Mouse (Mus musculus): Measurements from ENCODE around the gene Hoxc10. TPM values are rescaled to one million over a fixed set of nuclear protein-coding genes. Genes with fewer than 3 reads are reported as not detected.

Hoxc10 gene
- polyA plus RNA-seq, 1 experiment from 2014 or later: not detected

- ATAC-seq: no peak
- peaks cover 88% of the 10 kb centered on the region for H3K27me3 ChIP-seq (replicated peaks; ENCODE audit: insufficient read depth, low read length)
- H3K9ac ChIP-seq (replicated peaks; ENCODE audit: low read depth): no peak overlapping the region
- WGBS: 2% methylated on average over 17 of the region's 17 CpGs
- no peaks in the 10 kb centered on the region for H3K4me1 ChIP-seq (ENCODE audit: insufficient read depth, low read depth, low read length)
- DNase-seq (ENCODE audit: low spot score): no peak
- H3K27ac ChIP-seq (ENCODE audit: low read length): no peak overlapping the region
- H3K36me3 ChIP-seq (ENCODE audit: insufficient read depth, low read length): no peaks in the 10 kb centered on the region
- no peaks in the 10 kb centered on the region for H3K9me3 ChIP-seq (ENCODE audit: low read length)
- no peak overlapping the region for H3K4me2 ChIP-seq (replicated peaks; ENCODE audit: low read depth, low read length)
- TF ChIP-seq CTCF (IDR thresholded peaks at IDR 0.05): no peak
- TF ChIP-seq EP300 (IDR thresholded peaks at IDR 0.05): no peak
- no peak overlapping the region for H3K4me3 ChIP-seq (ENCODE audit: low read depth, low read length)
Measured at GRCm38 (mm10) chr15:103005308-103005707, 38.7 kb downstream of the Hoxc10 start.

- Histone ChIP-seq H3K4me3 (ENCODE audit: low read depth, low read length) (no peak overlapping the region), H3K4me2 (replicated peaks; ENCODE audit: low read depth, low read length) (no peak overlapping the region), H3K9ac (replicated peaks; ENCODE audit: low read depth) (no peak overlapping the region), H3K36me3 (ENCODE audit: insufficient read depth, low read length) (no peaks in the 10 kb centered on the region), H3K27me3 (replicated peaks; ENCODE audit: insufficient read depth, low read length) (peaks cover 88% of the 10 kb centered on the region), H3K27ac (ENCODE audit: low read length) (no peak overlapping the region), H3K9me3 (ENCODE audit: low read length) (no peaks in the 10 kb centered on the region), H3K4me1 (ENCODE audit: insufficient read depth, low read depth, low read length) (no peaks in the 10 kb centered on the region)
- no peak for ATAC-seq
- no peak for DNase-seq (ENCODE audit: low spot score)
- TF ChIP-seq EP300 (IDR thresholded peaks at IDR 0.05) (no peak), CTCF (IDR thresholded peaks at IDR 0.05) (no peak)
- 7% methylated on average over 5 of the region's 5 CpGs for WGBS
Measured at GRCm38 (mm10) chr15:103005797-103006196, 39.2 kb downstream of the Hoxc10 start.

GRCm38 (mm10) chr15:103006326-103006725 is 39.7 kb downstream of the Hoxc10 start:
- no peaks in the 10 kb centered on the region for H3K9me3 ChIP-seq (ENCODE audit: low read length)
- no peak for DNase-seq (ENCODE audit: low spot score)
- H3K9ac ChIP-seq (replicated peaks; ENCODE audit: low read depth): no peak overlapping the region
- no peak overlapping the region for H3K4me2 ChIP-seq (replicated peaks; ENCODE audit: low read depth, low read length)
- 19% methylated on average over 1 of the region's 1 CpGs for WGBS
- H3K27ac ChIP-seq (ENCODE audit: low read length): no peak overlapping the region
- H3K27me3 ChIP-seq (replicated peaks; ENCODE audit: insufficient read depth, low read length): peaks cover 88% of the 10 kb centered on the region
- H3K36me3 ChIP-seq (ENCODE audit: insufficient read depth, low read length): no peaks in the 10 kb centered on the region
- H3K4me1 ChIP-seq (ENCODE audit: insufficient read depth, low read depth, low read length): no peaks in the 10 kb centered on the region
- no peak for ATAC-seq
- H3K4me3 ChIP-seq (ENCODE audit: low read depth, low read length): no peak overlapping the region
- TF ChIP-seq CTCF (IDR thresholded peaks at IDR 0.05): no peak
- TF ChIP-seq EP300 (IDR thresholded peaks at IDR 0.05): no peak

GRCm38 (mm10) chr15:103009265-103010111 is 42.9 kb downstream of the Hoxc10 start:
- TF ChIP-seq EP300 (IDR thresholded peaks at IDR 0.05): no peak
- Histone ChIP-seq H3K27me3 (replicated peaks; ENCODE audit: insufficient read depth, low read length) (peaks cover 87% of the 10 kb centered on the region), H3K27ac (ENCODE audit: low read length) (no peak overlapping the region), H3K4me3 (ENCODE audit: low read depth, low read length) (no peak overlapping the region), H3K4me1 (ENCODE audit: insufficient read depth, low read depth, low read length) (no peaks in the 10 kb centered on the region), H3K9me3 (ENCODE audit: low read length) (no peaks in the 10 kb centered on the region), H3K36me3 (ENCODE audit: insufficient read depth, low read length) (no peaks in the 10 kb centered on the region), H3K9ac (replicated peaks; ENCODE audit: low read depth) (no peak overlapping the region), H3K4me2 (replicated peaks; ENCODE audit: low read depth, low read length) (no peak overlapping the region)
- 3% methylated on average over 27 of the region's 27 CpGs for WGBS
- ATAC-seq (no peak), DNase-seq (ENCODE audit: low spot score) (no peak)

GRCm38 (mm10) chr15:103010112-103010846 is 43.7 kb downstream of the Hoxc10 start:
- DNase-seq (ENCODE audit: low spot score) (no peak), ATAC-seq (no peak)
- Histone ChIP-seq H3K4me3 (ENCODE audit: low read depth, low read length) (no peak overlapping the region), H3K27ac (ENCODE audit: low read length) (no peak overlapping the region), H3K9me3 (ENCODE audit: low read length) (no peaks in the 10 kb centered on the region), H3K27me3 (replicated peaks; ENCODE audit: insufficient read depth, low read length) (peaks cover 93% of the 10 kb centered on the region), H3K36me3 (ENCODE audit: insufficient read depth, low read length) (no peaks in the 10 kb centered on the region), H3K9ac (replicated peaks; ENCODE audit: low read depth) (no peak overlapping the region), H3K4me1 (ENCODE audit: insufficient read depth, low read depth, low read length) (no peaks in the 10 kb centered on the region), H3K4me2 (replicated peaks; ENCODE audit: low read depth, low read length) (no peak overlapping the region)
- 4% methylated on average over 31 of the region's 31 CpGs for WGBS
- TF ChIP-seq CTCF (IDR thresholded peaks at IDR 0.05) (no peak), EP300 (IDR thresholded peaks at IDR 0.05) (no peak)

GRCm38 (mm10) chr15:103010847-103011555 is 44.4 kb downstream of the Hoxc10 start:
- Histone ChIP-seq H3K27ac (ENCODE audit: low read length) (no peak overlapping the region), H3K4me2 (replicated peaks; ENCODE audit: low read depth, low read length) (no peak overlapping the region), H3K4me3 (ENCODE audit: low read depth, low read length) (no peak overlapping the region), H3K9ac (replicated peaks; ENCODE audit: low read depth) (no peak overlapping the region), H3K9me3 (ENCODE audit: low read length) (no peaks in the 10 kb centered on the region), H3K4me1 (ENCODE audit: insufficient read depth, low read depth, low read length) (no peaks in the 10 kb centered on the region), H3K36me3 (ENCODE audit: insufficient read depth, low read length) (no peaks in the 10 kb centered on the region), H3K27me3 (replicated peaks; ENCODE audit: insufficient read depth, low read length) (peaks cover 94% of the 10 kb centered on the region)
- DNase-seq (ENCODE audit: low spot score) (no peak), ATAC-seq (no peak)
- TF ChIP-seq CTCF (IDR thresholded peaks at IDR 0.05): no peak
- WGBS: 14% methylated on average over 27 of the region's 28 CpGs

Measured in lung, postnatal 0 days (tissue).